Mouse (Mus musculus) CD8-positive naive resting alpha-beta T cell, adult 2 months (primary cell): Measurements from ENCODE around the gene Atg2a.

Experiments used
- DNase-seq, 2 experiments: peaks; one replicate each; pipeline ENCODE4 v3.0.0; 2022; ENCODE audit warnings: low read depth in 2 of 2, low spot score in 2 of 2

Atg2a gene

GRCm38 (mm10) chr19:6241274-6242107 lies at the start of gene Atg2a:
TSS of gene Atg2a (plus strand) at chr19:6241668.
- DNase-seq = peak; percentile 97 to 98

- DNase-seq = no peak
Observed at GRCm38 (mm10) chr19:6204265-6204664, 37.2 kb upstream of the Atg2a start.

- no peak for DNase-seq
Observed at GRCm38 (mm10) chr19:6206716-6207115, 34.8 kb upstream of the Atg2a start.

- DNase-seq = no peak
Observed at GRCm38 (mm10) chr19:6216046-6216705, 25.3 kb upstream of the Atg2a start.

DNA sequence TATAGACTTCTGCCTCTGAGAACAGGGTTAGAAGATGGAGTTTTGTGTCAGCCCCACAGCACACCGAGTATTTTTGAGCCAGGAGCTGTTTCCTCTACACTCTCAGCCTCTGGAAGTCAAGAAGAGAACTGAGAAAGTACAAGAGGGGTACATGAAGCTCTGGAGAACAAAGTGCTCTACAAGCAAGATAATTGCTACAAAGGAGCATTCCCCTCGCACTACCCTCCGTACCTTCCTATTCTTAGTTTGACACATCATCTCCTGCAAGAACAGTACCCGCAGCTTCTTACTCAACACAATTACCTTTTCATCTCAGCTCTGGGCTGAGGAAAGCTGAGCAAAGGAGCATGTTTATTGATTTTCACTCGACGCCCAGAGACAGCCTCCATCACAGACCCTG lies 22.9 kb upstream of the Atg2a start:
- no peak for DNase-seq

DNA sequence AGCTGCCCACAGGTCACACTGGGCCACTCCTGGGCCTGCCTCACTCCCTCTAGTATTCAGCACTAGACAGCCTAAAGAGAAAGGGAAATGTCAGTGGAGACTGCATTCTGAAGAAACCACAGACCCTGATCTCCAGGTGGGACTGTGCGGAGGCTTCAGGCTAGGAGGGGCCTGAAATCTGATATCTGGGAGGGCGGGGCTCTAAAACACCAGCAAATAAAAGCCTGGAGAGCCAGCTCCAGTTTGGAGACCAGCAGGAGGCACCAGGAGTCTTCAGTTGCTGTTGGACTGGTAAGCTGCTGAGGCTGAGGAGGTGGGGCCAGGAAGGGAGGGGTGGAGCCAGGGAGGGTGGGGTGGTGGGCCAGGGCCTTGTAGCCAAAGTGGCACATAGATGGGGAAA lies 15.3 kb upstream of the Atg2a start, which contains the start of gene Gpha2:
Gene Gpha2, plus strand, starts transcription at position 246 of the 400 bp plus-strand sequence.
- no peak for DNase-seq

DNA sequence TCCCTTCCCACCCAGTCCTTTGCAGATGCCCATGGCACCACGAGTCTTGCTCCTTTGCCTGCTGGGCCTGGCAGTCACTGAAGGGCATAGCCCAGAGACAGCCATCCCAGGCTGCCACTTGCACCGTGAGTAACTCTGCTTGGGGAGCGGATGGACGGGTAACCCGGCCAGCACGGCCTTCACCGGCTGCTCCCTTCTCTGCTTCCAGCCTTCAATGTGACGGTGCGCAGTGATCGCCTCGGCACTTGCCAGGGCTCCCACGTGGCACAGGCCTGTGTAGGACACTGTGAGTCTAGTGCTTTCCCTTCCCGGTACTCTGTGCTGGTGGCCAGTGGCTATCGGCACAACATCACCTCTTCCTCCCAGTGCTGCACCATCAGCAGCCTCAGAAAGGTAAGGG lies 14.7 kb upstream of the Atg2a start:
- DNase-seq = no peak

GRCm38 (mm10) chr19:6227864-6228263 lies 13.6 kb upstream of the Atg2a start:
- no peak for DNase-seq

DNA sequence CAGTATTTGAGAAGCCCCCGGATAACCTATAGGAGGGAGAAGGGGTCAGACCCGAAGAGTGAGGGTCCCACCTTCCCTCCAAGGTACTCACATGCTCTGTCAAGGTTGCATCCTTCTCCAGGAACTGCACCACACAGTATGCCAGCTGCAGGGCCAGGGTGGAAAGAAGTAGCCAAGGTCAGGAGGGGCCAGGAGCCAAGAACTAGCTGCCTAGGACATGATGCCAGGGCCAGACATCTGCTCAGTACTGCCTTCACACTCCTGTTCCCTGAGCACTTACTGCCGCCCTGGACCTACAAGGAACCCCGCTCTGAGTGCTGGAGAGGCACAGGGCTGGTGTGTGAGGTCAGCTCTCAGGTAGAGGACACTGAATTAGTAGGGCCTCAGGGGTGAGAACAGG lies 11.1 kb upstream of the Atg2a start:
- no peak for DNase-seq

DNA sequence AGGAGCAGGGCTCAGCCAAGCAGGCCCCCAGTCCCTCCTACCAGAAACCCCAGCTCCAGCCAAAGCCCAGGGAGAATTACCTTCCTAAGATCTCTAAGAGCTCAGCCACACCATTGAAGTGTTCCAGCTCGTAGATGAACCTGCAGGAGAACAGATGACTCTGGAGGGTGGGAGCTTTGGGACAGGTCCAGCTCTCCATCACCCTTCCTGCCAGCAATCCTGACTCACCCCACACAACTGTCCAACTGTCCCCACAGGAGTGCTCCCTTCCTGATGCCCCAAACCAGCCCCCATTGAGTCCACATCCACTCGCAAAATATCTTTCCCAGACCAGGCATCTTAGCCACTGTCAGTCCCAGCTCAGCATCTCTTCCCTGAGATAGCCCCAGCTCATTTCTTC lies 10.4 kb upstream of the Atg2a start:
- no peak for DNase-seq

DNA sequence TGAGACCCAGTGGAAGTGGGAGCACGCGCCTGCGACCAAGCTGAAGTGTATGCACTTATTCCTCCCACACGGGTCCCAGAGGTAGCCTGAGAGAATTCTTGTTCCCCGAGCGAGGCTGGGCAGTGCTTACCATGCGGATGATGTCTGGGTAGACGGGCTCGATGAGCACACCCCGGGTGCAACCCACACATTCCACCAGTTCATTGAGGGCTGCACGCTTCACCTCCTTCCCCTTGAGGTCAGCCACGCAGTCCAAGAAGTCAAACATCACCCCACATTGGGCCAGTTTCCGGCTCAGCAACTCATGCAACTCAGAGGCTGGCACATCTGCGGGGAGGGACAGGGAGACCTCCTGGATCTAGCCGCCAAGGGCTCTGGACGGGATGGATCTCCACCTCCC lies 7.8 kb upstream of the Atg2a start:
- no peak for DNase-seq

DNA sequence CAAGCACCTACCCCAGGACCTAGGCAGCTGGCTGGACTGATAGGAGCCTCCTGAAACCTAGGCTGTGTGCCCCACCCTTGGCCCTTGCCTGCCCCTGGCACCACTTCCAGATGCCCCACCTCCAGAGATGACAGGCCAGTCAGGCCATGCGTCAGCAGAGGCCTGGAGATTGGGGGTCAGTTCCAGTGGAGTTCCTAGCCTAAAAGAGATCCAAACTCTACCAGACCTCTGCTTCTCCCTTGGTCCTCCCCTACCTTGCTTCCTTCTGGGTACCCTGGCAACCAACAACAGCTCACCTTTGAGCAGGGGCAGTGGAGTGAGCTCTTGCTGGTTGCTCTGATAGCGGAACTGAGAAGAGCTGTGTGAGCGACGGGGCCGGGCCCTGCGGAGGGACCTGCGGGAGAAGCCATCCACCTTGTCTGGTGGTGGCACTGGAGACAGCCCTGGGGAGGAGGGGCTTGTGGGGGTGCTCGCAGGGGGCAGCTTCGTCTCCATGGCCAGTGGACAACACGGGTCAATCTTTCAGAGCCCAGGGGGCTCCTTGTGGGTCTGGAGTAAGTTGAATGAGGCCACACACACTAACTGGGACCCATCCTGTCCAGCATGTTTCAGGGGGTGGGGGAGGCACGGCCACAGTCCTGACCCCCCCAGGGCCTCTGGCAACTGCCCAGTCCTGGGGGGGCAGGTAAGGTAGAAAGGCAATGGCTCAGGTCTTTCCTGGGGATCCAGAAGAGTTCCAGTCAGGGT lies 7.0 kb upstream of the Atg2a start:
- DNase-seq = no peak

DNA sequence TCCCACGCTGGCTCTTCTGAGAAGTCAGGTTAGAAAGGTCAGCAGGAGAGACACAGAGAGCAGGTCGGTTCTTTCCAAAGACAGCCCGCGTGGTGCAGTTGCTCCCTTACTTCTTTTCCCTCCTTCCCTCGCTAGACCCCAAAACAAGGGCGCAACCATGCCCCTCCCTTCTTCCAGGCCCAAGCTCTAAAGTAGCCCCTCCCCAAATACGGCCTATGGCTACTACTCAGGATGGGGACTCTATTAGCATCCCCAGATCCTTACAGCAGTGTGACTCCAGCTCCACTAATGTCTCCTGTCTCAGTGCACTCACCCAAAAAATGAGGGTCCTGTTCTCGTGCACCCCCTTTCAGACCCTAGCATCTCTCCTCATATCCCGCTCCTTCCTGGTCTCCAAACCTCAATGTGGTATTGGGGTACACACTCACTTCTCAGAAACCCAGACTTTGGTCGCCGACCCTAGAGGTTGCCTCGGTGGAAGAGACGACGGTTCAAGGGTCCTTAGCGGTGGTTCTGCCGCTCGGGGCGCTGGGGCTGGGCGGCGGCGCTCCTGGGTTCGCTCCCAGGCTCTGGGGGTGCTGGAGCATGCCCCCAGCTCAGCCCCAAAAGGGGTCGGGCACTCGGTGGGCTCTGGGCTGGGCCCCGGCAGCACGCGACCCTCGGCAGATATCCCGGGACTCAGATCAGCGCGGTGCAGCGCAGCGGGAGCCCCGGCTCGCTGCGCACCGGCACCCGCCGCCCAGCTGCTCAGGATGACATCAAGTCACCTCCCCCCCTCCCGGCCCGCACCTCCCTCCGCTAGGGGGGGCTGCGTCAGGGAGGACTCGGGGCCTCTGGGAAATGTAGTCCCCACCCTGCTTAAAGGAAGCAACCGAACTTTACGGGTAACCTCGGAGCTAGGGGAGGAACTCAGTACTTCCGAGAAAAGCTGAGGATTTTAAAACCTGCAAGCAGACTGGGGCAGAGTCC lies 6.1 kb upstream of the Atg2a start, which contains the start of gene Ppp2r5b:
Gene Ppp2r5b, minus strand, starts transcription at position 789 of the 969 bp plus-strand sequence.
- peak; percentile 95 to 99 for DNase-seq

DNA sequence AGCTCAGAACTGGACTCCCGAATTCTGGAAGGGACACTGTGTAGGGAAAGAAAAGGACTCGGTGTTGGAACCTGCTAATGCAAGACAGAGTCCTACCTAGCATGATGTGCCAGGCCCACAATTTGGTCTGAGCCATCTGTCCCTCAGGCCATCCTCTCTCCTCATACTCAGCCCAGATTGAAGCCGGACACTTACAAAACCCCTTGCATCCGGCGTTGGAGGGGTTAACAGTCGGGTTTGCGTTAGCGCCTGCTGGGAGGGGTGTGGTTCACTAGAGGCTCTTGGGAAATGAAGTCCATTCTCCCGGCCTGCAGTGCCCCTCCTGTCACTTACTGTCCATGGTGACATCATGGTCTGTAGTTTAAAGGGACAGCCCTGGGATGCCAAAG lies 5.4 kb upstream of the Atg2a start:
- DNase-seq = peak; percentile 57 to 69

GRCm38 (mm10) chr19:6236842-6237241 lies 4.6 kb upstream of the Atg2a start:
- no peak for DNase-seq

- DNase-seq = no peak
Observed at GRCm38 (mm10) chr19:6238740-6239139, 2.7 kb upstream of the Atg2a start.

- DNase-seq = no peak
Observed at GRCm38 (mm10) chr19:6240136-6240535, 1.3 kb upstream of the Atg2a start.

GRCm38 (mm10) chr19:6240725-6241124 lies 743 bp upstream of the Atg2a start:
- no peak for DNase-seq

DNA sequence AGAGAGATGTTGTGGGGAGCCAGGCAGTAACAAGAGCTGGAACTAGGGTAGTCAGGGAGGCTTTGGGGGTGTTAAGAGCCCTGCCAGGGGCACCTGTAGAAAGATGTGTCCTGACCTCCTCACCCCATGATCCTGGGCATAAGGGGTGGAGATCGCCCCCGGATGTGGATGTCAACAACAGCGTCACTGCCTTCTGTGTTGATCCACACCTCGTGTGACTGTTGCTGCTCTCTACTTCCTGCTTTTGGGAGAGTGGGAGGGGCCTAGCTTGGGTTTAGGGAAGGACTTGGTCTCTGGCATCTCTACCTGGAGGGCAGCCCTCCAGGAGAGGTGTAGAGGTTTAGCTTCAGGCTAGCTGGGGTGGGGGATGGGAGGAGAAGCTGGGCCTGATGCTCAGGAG lies 813 bp downstream of the Atg2a start:
- DNase-seq = peak; percentile 76 to 84

DNA sequence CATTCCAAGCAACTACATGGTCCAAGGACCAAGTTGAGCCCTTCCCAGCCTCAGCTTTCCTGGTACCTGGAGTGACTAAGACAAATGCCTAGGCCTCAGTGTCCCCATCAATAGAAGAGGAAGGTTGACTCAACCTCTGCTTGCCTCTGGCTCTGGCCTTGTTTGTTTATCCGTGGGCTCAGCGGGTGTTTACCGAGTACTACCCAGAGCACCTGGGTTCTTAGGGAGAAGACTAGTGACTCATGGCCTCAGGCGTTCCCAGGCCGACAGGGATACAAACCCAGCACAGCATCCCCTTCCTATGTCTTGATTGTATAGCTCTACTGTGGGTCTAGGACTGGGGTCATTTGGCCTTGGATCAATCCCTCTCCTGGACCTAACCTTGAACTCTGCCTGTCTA lies 1.8 kb downstream of the Atg2a start:
- DNase-seq = no peak

- DNase-seq = no peak
Observed at GRCm38 (mm10) chr19:6245806-6246205, 4.3 kb downstream of the Atg2a start.
